Mouse (Mus musculus) ES-E14 (cell line): ENCODE measurements at regions not wholly inside any gene's neighbourhood (a gene's known extent, or its start where the extent isn't known, plus 50 kb on each side); places are given as distances from the start of the nearest gene placed in this dataset.

Source experiments
- DNase-seq: peaks from one replicate; pipeline ENCODE4 v3.0.0-alpha.2; 2013; ENCODE audit warnings: low read depth, low spot score
- H3K27ac ChIP-seq: 2 replicates; pipeline ENCODE4 v1.5.1; 2012; ENCODE audit warnings: low read depth, mild to moderate bottlenecking, low read length, moderate library complexity, mixed read lengths; ENCODE audit not compliant: poor library complexity, insufficient read depth, severe bottlenecking
- H3K36me3 ChIP-seq: 2 replicates; pipeline ENCODE4 v1.6.1; 2012; ENCODE audit warnings: mild to moderate bottlenecking, low read length, moderate library complexity, mixed read lengths; ENCODE audit not compliant: control insufficient read depth, poor library complexity, insufficient read depth, severe bottlenecking
- H3K4me1 ChIP-seq, 2 experiments: fragments of 150-350 bp in 1 of 2; sonication (generic) in 1 of 2; 2 replicates each; pipeline ENCODE4 v1.6.1; 2012; ENCODE audit warnings: low read length in 2 of 2, mild to moderate bottlenecking in 1 of 2, mixed read lengths in 1 of 2; ENCODE audit not compliant: control insufficient read depth in 2 of 2, insufficient read depth in 2 of 2, poor library complexity in 1 of 2
- H3K4me3 ChIP-seq, 2 experiments: fragments of 150-350 bp in 1 of 2; sonication (generic) in 1 of 2; 2 replicates each; pipeline ENCODE4 v1.5.1; 2012; ENCODE audit warnings: low read length in 2 of 2, low read depth in 1 of 2, mild to moderate bottlenecking in 1 of 2, mixed read lengths in 1 of 2; ENCODE audit not compliant: insufficient read depth in 1 of 2, poor library complexity in 1 of 2, severe bottlenecking in 1 of 2
- H3K9ac ChIP-seq: 2 replicates; pipeline ENCODE4 v1.6.1; 2012; ENCODE audit warnings: low read depth, mild to moderate bottlenecking, low read length, mixed read lengths; ENCODE audit not compliant: poor library complexity, insufficient read depth, severe bottlenecking
- H3K9me3 ChIP-seq: fragments of 150-350 bp; sonication (generic); 2 replicates; pipeline ENCODE4 v1.6.1; 2012; ENCODE audit warnings: low read depth, mild to moderate bottlenecking, low read length; ENCODE audit not compliant: control insufficient read depth, insufficient read depth
- CHD2 ChIP-seq: IDR thresholded peaks from 2 replicates; pipeline ENCODE4 v1.6.1; 2014; ENCODE audit warnings: mild to moderate bottlenecking, low read depth, low read length, inconsistent platforms
- HCFC1 ChIP-seq: IDR thresholded peaks from 2 replicates; pipeline ENCODE4 v1.6.1; 2012; ENCODE audit warnings: low read length, inconsistent platforms, borderline replicate concordance; ENCODE audit not compliant: insufficient read depth
- MAFK ChIP-seq: IDR thresholded peaks from 2 replicates; pipeline ENCODE4 v1.6.1; 2014; ENCODE audit warnings: mild to moderate bottlenecking, low read depth, low read length, inconsistent platforms; ENCODE audit not compliant: insufficient read depth
- ZC3H11A ChIP-seq: IDR thresholded peaks from 2 replicates; pipeline ENCODE4 v1.6.1; 2012; ENCODE audit warnings: low read depth, mild to moderate bottlenecking, inconsistent platforms, low read length, borderline replicate concordance
- ZNF384 ChIP-seq: IDR thresholded peaks from 2 replicates; pipeline ENCODE4 v1.6.1; 2012; ENCODE audit warnings: low read depth, low read length, inconsistent platforms
- in situ Hi-C, 2 experiments: fragments of 600-800 bp; cut with MboI; formaldehyde crosslinking; loops; one replicate each; pipeline ENCODE4 v1.15.1; 2025; ENCODE audit warnings: low sequenced_read_pairs in 2 of 2, inconsistent platforms in 1 of 2; ENCODE audit not compliant: unreplicated experiment in 2 of 2

DNA sequence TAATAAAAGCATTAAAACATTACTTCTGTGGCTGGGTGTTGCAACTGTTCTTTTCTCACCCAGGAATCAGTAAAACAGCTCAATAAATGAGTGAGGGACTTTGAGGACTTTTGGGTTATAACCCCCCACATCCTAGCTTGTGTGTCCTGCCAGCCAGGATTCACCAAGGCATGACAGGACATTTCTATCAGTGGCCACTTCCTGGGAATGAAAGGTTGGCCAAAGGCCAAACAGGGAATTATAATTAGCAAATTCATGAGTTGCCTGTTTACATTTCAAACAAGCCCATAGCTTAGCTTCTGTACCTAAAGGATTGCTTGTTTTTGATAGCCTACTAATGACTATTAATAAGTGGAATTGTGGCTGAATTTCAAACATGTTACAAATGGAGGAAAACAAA is 85.6 kb upstream of the Sox14 start:
- in situ Hi-C loops, result no loop called here
- Histone ChIP-seq H3K27ac (no peak overlapping the region), H3K9ac (no peak overlapping the region), H3K4me1 (no peaks in the 10 kb centered on the region), H3K4me3 (no peak overlapping the region), H3K36me3 (no peaks in the 10 kb centered on the region), H3K9me3 (no peaks in the 10 kb centered on the region)
- TF ChIP-seq CHD2 (no peak), ZC3H11A (no peak), MAFK (no peak), HCFC1 (no peak), ZNF384 (no peak)
- DNase-seq, result no peak

DNA sequence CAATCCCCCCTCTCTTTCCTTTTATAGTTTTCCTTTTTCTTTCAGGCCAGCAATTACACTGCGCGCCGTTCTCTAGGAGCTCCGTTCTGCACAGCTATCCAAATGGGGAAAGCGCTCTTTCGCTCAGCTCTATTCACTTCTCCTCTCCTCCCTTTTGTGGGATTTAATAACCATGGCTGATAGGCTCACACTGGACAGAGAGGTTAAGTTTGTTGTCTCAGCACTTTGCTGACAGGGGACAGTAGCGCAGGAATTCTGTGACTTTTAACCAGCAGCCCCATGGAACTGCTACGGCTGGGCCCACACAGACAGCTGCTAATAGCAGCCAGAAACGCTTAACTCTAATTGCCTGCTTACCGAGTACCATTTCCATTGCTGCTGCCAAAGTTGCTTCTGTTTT is 78.8 kb upstream of the Sox14 start:
- Histone ChIP-seq H3K9ac (no peak overlapping the region), H3K36me3 (no peaks in the 10 kb centered on the region), H3K27ac (no peak overlapping the region), H3K9me3 (no peaks in the 10 kb centered on the region), H3K4me3 (no peak overlapping the region), H3K4me1 (no peaks in the 10 kb centered on the region)
- TF ChIP-seq CHD2 (no peak), ZNF384 (no peak)
- in situ Hi-C loops, result no loop called here
- no peak for DNase-seq

DNA sequence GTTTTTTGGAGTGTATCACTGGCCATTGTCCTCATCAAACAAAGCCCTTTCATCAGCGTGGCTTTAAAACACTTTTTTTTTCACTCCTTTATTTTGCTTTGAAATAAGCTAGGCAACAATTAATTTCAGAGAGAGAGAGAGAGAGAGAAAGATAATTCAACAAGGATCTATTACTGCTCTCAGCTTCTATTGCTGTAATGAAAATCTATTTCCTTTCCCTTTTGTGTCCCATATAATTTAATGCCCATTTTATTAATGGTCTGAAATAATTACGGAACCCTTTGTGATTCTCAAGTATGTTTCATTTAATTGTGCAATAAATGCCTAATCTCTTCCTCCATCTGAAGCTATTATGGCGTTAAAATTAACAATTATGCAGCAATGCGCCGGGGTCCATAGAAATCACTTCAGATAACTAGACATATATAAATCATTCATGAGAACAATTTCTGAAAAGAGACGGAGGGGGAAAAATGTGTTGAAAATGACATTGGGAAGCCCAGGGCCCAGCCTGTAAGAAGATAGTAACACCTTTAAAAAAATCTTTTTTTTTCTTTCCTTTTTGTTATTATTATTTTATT is 78.2 kb upstream of the Sox14 start:
- DNase-seq, result no peak
- H3K9ac ChIP-seq, result no peak overlapping the region
- TF ChIP-seq ZNF384 (no peak), ZC3H11A (no peak), HCFC1 (no peak), MAFK (no peak), CHD2 (no peak)
- no peaks in the 10 kb centered on the region for H3K4me1 ChIP-seq
- H3K36me3 ChIP-seq, result no peaks in the 10 kb centered on the region
- in situ Hi-C loops, result no loop called here
- H3K4me3 ChIP-seq, result no peak overlapping the region
- no peak overlapping the region for H3K27ac ChIP-seq
- no peaks in the 10 kb centered on the region for H3K9me3 ChIP-seq
